Comparison of ENCODE assay signal across 14 mouse cellular contexts in the genomic region with DNA sequence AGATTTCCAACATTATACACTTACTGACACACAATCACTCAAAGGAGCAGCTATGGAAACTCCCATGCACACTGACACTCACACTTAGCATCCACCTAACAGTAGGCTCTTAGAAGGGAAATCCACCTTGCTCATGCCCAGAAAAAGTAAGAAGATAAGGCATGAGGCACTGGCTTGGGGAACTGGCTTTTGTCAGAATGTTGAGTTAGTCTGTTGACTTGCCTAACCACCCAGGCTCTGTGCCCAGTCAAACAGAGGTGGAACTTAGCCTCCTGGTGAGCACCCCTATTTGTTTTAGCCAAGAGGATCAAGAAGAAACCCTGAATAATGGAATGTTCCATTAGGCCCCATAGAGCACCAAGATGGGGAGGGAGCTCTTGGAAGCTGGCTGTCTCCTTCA. TPM values are rescaled to one million over a fixed set of nuclear protein-coding genes. Genes with fewer than 3 reads are reported as not detected.
DNase-seq lines count a peak whose midpoint lies in the region; ATAC-seq and TF ChIP-seq lines count a peak whose summit lies in the region.
"Had no signal": no experiment of that assay in that cellular context is flagged by ENCODE, and none has a peak within 500 bp of the region (broad histone marks: within the 10 kb centered on the region; RNA-seq: fewer than 3 reads in every experiment).

No protein-coding gene starts in this region.

- TF ChIP-seq POLR2A in myocyte (IDR thresholded peaks at IDR 0.05; ENCODE audit: insufficient read length, low read depth) = no peak

- H3K9ac ChIP-seq in heart, embryonic 13.5 days = peak overlapping the region; percentile 95
- no peak overlapping the region for H3K9ac ChIP-seq in forebrain, embryonic 14.5 days (ENCODE audit: low read length)
- H3K9ac ChIP-seq in kidney, embryonic 16.5 days (replicated peaks; ENCODE audit: low read length) = no peak overlapping the region
- H3K9ac ChIP-seq: liver, embryonic 15.5 days had no signal

- peak; percentile 12 for DNase-seq in adrenal gland, postnatal 10 days
- DNase-seq in adrenal gland, postnatal 4 days (ENCODE audit: low spot score in 2 of 2) = no peak
- DNase-seq in lung, adult 18-20 months = peak; percentile 50 to 71
- no peak for DNase-seq in lung, postnatal 14 days
- no peak for DNase-seq in forebrain, embryonic 14.5 days (ENCODE audit: low spot score)
- DNase-seq: cerebellum, adult 2 months; gastrocnemius, postnatal 36 days; kidney, postnatal 25 days had no signal

- no peaks in the 10 kb centered on the region for H3K79me2 ChIP-seq in myocyte (ENCODE audit: control insufficient read depth, insufficient read depth)

- H3K4me2 ChIP-seq in heart, embryonic 13.5 days = peak overlapping the region; percentile 78
- H3K4me2 ChIP-seq in myocyte (ENCODE audit: low read depth) = peak overlapping the region; percentile 54
- no peak overlapping the region; the same call in 1 of the 2 replicates for H3K4me2 ChIP-seq in forebrain, embryonic 14.5 days (ENCODE audit: low read length)
- no peak overlapping the region for H3K4me2 ChIP-seq in kidney, embryonic 16.5 days (replicated peaks; ENCODE audit: low read depth, low read length)

- peaks cover 23% of the 10 kb centered on the region for H3K4me1 ChIP-seq in heart, embryonic 13.5 days
- H3K4me1 ChIP-seq in forebrain, embryonic 14.5 days (ENCODE audit: control insufficient read depth, insufficient read depth, low read length) = peaks cover 3% of the 10 kb centered on the region
- H3K4me1 ChIP-seq in kidney, embryonic 16.5 days (ENCODE audit: insufficient read depth, low read length) = peaks cover 7% of the 10 kb centered on the region; the same call in 1 of the 2 replicates

- H3K4me3 ChIP-seq in heart, embryonic 13.5 days = peak overlapping the region; percentile 77
- peak overlapping the region; percentile 15 for H3K4me3 ChIP-seq in myocyte
- H3K4me3 ChIP-seq in forebrain, embryonic 14.5 days (ENCODE audit: low read depth, low read length) = no peak overlapping the region
- no peak overlapping the region for H3K4me3 ChIP-seq in kidney, embryonic 16.5 days (ENCODE audit: low read length)
- H3K4me3 ChIP-seq: liver, embryonic 15.5 days had no signal

- no peak for ATAC-seq in heart, embryonic 13.5 days (ENCODE audit: extremely low read depth, insufficient number of reproducible peaks, low FRiP score, low TSS enrichment)
- no peak for ATAC-seq in forebrain, embryonic 14.5 days
- no peak for ATAC-seq in kidney, embryonic 16.5 days (ENCODE audit: low FRiP score, low TSS enrichment)

- H3ac ChIP-seq in myocyte (ENCODE audit: control insufficient read depth, insufficient read length) = no peak overlapping the region

- 0 out of 2 replicates have a peak, but pooled peaks cover 3% of the 10 kb centered on the region for H3K27me3 ChIP-seq in heart, embryonic 13.5 days (replicated peaks)
- no peaks in the 10 kb centered on the region for H3K27me3 ChIP-seq in myocyte (ENCODE audit: control insufficient read depth, insufficient read depth, insufficient read length)
- H3K27me3 ChIP-seq in forebrain, embryonic 14.5 days (replicated peaks; ENCODE audit: control insufficient read depth, insufficient read depth, low read length) = no peaks in the 10 kb centered on the region; the same call in 1 of the 2 replicates
- no peaks in the 10 kb centered on the region for H3K27me3 ChIP-seq in kidney, embryonic 16.5 days (ENCODE audit: insufficient read depth, low read length)
- H3K27me3 ChIP-seq: forebrain, embryonic 15.5 days; intestine, embryonic 15.5 days had no signal

- H3K36me3 ChIP-seq in heart, embryonic 13.5 days = peaks cover 7% of the 10 kb centered on the region
- no peaks in the 10 kb centered on the region for H3K36me3 ChIP-seq in myocyte (ENCODE audit: control insufficient read depth, insufficient read depth)
- H3K36me3 ChIP-seq in forebrain, embryonic 14.5 days (ENCODE audit: control insufficient read depth, insufficient read depth, low read length) = no peaks in the 10 kb centered on the region
- no peaks in the 10 kb centered on the region for H3K36me3 ChIP-seq in kidney, embryonic 16.5 days (ENCODE audit: insufficient read depth, low read length)
- H3K36me3 ChIP-seq: forebrain, embryonic 15.5 days; intestine, embryonic 15.5 days; liver, embryonic 15.5 days had no signal

- H3K27ac ChIP-seq in heart, embryonic 13.5 days (replicated peaks) = peak overlapping the region; percentile 97
- H3K27ac ChIP-seq in forebrain, embryonic 14.5 days (ENCODE audit: low read depth, low read length) = no peak overlapping the region
- no peak overlapping the region for H3K27ac ChIP-seq in kidney, embryonic 16.5 days (ENCODE audit: low read length)
- H3K27ac ChIP-seq: forebrain, embryonic 15.5 days; intestine, embryonic 15.5 days; liver, embryonic 15.5 days had no signal

- H3K9me3 ChIP-seq in heart, embryonic 13.5 days = no peaks in the 10 kb centered on the region
- no peaks in the 10 kb centered on the region for H3K9me3 ChIP-seq in forebrain, embryonic 14.5 days (replicated peaks; ENCODE audit: control insufficient read depth, low read length)
- H3K9me3 ChIP-seq in kidney, embryonic 16.5 days (ENCODE audit: low read length) = no peaks in the 10 kb centered on the region
- H3K9me3 ChIP-seq: forebrain, embryonic 15.5 days; intestine, embryonic 15.5 days; liver, embryonic 15.5 days had no signal

TF ChIP-seq in myocyte, 11 proteins besides CTCF, POLR2A, EP300 and RAD21:
- no peak for TF ChIP-seq SRF (IDR thresholded peaks at IDR 0.05; ENCODE audit: control insufficient read depth, insufficient read length, low read depth)
- TF ChIP-seq MAX (IDR thresholded peaks at IDR 0.05; ENCODE audit: low read depth) = no peak
- TF ChIP-seq CEBPB (IDR thresholded peaks at IDR 0.05; ENCODE audit: insufficient read depth, poor library complexity, severe bottlenecking) = no peak
- no peak for TF ChIP-seq TCF12 (IDR thresholded peaks at IDR 0.05; ENCODE audit: insufficient read depth, poor library complexity, severe bottlenecking)
- no peak for TF ChIP-seq MYOG (IDR thresholded peaks at IDR 0.05; ENCODE audit: control insufficient read depth in 1 of 3, insufficient read depth in 1 of 3, insufficient read length in 2 of 3, low read depth in 2 of 3)
- no peak for TF ChIP-seq E2F4 (IDR thresholded peaks at IDR 0.05; ENCODE audit: insufficient read depth)
- no peak for TF ChIP-seq TCF3 (IDR thresholded peaks at IDR 0.05; ENCODE audit: insufficient read length, low read depth)
- no peak for TF ChIP-seq POLR2AphosphoS2 (IDR thresholded peaks at IDR 0.05; ENCODE audit: insufficient read length, low read depth)
- no peak for TF ChIP-seq MYOD1 (IDR thresholded peaks at IDR 0.05; ENCODE audit: control insufficient read depth in 1 of 3, insufficient read length in 2 of 3, low read depth in 2 of 3)
- no peak for TF ChIP-seq REST (IDR thresholded peaks at IDR 0.05; ENCODE audit: insufficient read depth, insufficient read length)
- no peak for TF ChIP-seq USF1 (IDR thresholded peaks at IDR 0.05; ENCODE audit: low read depth)

RNA-seq across cellular contexts. Expression of a gene that starts 1.1 kb away (rescaled TPM):
- 100 to 1,000 TPM in 1 of 2 experiments, 10 to 100 TPM in 1; 43.7 to 240 TPM for total RNA-seq in adrenal gland, postnatal 10 days (2021)
- 10 to 100 TPM; 22.6 to 76.2 TPM for total RNA-seq in adrenal gland, postnatal 4 days (2021)
- polyA plus RNA-seq in heart, embryonic 13.5 days (2015; fragmentation: Nextera tagmentation; extraction: Ambion mirVana) = 1,324 and 1,364 TPM in 2 replicates
- polyA plus RNA-seq in myocyte (2012; fragmentation: generic; extraction: Trizol) = 147 TPM
- 1.7 and 2.2 TPM in 2 replicates for polyA plus RNA-seq in forebrain, embryonic 14.5 days (2014; fragmentation: Nextera tagmentation; extraction: Ambion mirVana)
- 8.6 and 9.8 TPM in 2 replicates for polyA plus RNA-seq in kidney, embryonic 16.5 days (2015; fragmentation: Nextera tagmentation; extraction: Ambion mirVana)

RNA-seq across cellular contexts. Expression of a gene that starts 55.4 kb away (rescaled TPM):
- total RNA-seq in adrenal gland, postnatal 10 days (2021) = 10 to 100 TPM; 26.6 to 32.6 TPM
- 10 to 100 TPM; 37.7 to 40.1 TPM for total RNA-seq in adrenal gland, postnatal 4 days (2021)
- 8.8 and 10.1 TPM in 2 replicates for polyA plus RNA-seq in heart, embryonic 13.5 days (2015; fragmentation: Nextera tagmentation; extraction: Ambion mirVana)
- 23.6 TPM for polyA plus RNA-seq in myocyte (2012; fragmentation: generic; extraction: Trizol)
- polyA plus RNA-seq in forebrain, embryonic 14.5 days (2014; fragmentation: Nextera tagmentation; extraction: Ambion mirVana) = 18.2 and 20.8 TPM in 2 replicates
- polyA plus RNA-seq in kidney, embryonic 16.5 days (2015; fragmentation: Nextera tagmentation; extraction: Ambion mirVana) = 19.3 and 21.0 TPM in 2 replicates

Comparison
In these comparisons a context has a peak if more than half of its experiments do, and no peak if none do; other contexts are left out.
1. DNase-seq: peak in adrenal gland, postnatal 10 days (single experiment) and lung, adult 18-20 months (2 of 2); none in adrenal gland, postnatal 4 days (0 of 2), lung, postnatal 14 days (single experiment) and forebrain, embryonic 14.5 days (single experiment).
2. H3K4me2 ChIP-seq: peak in heart, embryonic 13.5 days (single experiment) and myocyte (single experiment); none in forebrain, embryonic 14.5 days (single experiment) and kidney, embryonic 16.5 days (single experiment).
3. H3K4me3 ChIP-seq: peak in heart, embryonic 13.5 days (single experiment) and myocyte (single experiment); none in forebrain, embryonic 14.5 days (single experiment) and kidney, embryonic 16.5 days (single experiment).
4. RNA of a gene that starts 1.1 kb away (polyA plus RNA-seq): 1,324 to 1,364 TPM in heart, embryonic 13.5 days and 147 TPM in myocyte (single experiment); 8.6 to 9.8 TPM in kidney, embryonic 16.5 days and 1.7 to 2.2 TPM in forebrain, embryonic 14.5 days; every median in the first group is over 10 times any median in the second.